Mouse (Mus musculus): ENCODE data around the gene Skil.

DNA sequence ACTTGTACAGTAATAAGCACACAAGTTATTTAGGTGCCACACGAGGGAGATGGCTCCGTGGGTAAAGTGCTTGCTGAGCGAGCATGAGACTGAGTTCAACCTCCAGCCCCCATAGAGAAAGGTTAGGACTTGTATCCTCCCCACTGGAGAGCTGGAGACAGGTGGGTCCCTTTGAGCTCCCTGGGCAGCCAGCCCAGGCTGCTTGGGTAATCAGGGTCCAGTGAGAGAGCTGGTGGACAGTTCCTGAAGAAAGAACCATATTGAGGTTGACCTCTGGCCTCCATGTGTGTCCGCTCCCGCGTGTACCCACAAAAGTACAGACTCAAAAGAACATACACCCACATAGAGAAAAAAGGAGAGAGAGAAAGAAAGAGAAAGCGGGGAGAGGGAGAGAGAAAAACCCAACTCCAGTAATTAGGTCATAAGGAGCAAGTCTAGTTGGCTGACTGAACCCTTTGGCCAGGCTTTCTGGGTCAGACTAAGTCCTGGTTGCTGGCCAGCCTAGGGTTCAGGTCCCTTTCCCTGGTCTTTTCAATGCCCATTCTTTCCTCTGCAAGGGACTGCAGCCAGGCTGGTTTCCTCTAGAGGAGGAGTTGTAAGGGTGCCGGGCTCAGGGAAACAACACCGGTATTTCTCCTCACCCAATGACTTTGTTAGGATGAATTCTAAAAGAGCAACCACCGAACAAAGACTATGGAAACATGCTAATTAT is 13.9 kb upstream of the Skil start:
- TF ChIP-seq POLR2A (IDR thresholded peaks at IDR 0.05; ENCODE audit: borderline replicate concordance, extremely low read depth, insufficient read depth, insufficient read length, poor library complexity, severe bottlenecking), result no peak
- TF ChIP-seq CTCF (IDR thresholded peaks at IDR 0.05; ENCODE audit: borderline replicate concordance, extremely low read depth, insufficient read depth, insufficient read length), result no peak
